Mouse (Mus musculus) embryonic facial prominence, embryonic 14.5 days (tissue): ENCODE measurements around the gene Ugt1a6b. TPM values are rescaled to one million over a fixed set of nuclear protein-coding genes. Genes with fewer than 3 reads are reported as not detected.

Experiments
- ATAC-seq: fragments of 200-750 bp; cut with Nextera tagmentation; 2 replicates; pipeline ENCODE4 v1.8.0; 2017; ENCODE audit warnings: low read depth, moderate number of reproducible peaks, moderate TSS enrichment
- DNase-seq: peaks from one replicate; pipeline ENCODE4 v3.0.0-alpha.2; 2015; ENCODE audit warnings: low spot score
- H3K27ac ChIP-seq: fragments of 300-500 bp; sonication (generic); replicated peaks from 2 replicates; pipeline ENCODE4 v1.5.1; 2014; ENCODE audit warnings: low read depth, mild to moderate bottlenecking, low read length, moderate library complexity
- H3K27me3 ChIP-seq: fragments of 300-500 bp; sonication (generic); replicated peaks from 2 replicates; pipeline ENCODE4 v1.6.1; 2014; ENCODE audit warnings: low read length; ENCODE audit not compliant: control insufficient read depth, insufficient read depth
- H3K36me3 ChIP-seq: fragments of 300-500 bp; sonication (generic); 2 replicates; pipeline ENCODE4 v1.6.1; 2014; ENCODE audit warnings: low read length, mixed read lengths; ENCODE audit not compliant: control insufficient read depth, insufficient read depth
- H3K4me1 ChIP-seq: fragments of 300-500 bp; sonication (generic); 2 replicates; pipeline ENCODE4 v1.6.1; 2014; ENCODE audit warnings: antibody characterized with exemption, low read length; ENCODE audit not compliant: control insufficient read depth, insufficient read depth
- H3K4me2 ChIP-seq: fragments of 300-500 bp; sonication (generic); 2 replicates; pipeline ENCODE4 v1.6.1; 2014; ENCODE audit warnings: low read depth, mild to moderate bottlenecking, low read length, moderate library complexity, mixed read lengths
- H3K4me3 ChIP-seq: fragments of 300-500 bp; sonication (generic); 2 replicates; pipeline ENCODE4 v1.5.1; 2014; ENCODE audit warnings: low read depth, mild to moderate bottlenecking, low read length
- H3K9ac ChIP-seq: fragments of 300-500 bp; sonication (generic); 2 replicates; pipeline ENCODE4 v1.6.1; 2014; ENCODE audit warnings: low read depth, mild to moderate bottlenecking, low read length, moderate library complexity, mixed read lengths
- H3K9me3 ChIP-seq: fragments of 300-500 bp; sonication (generic); 2 replicates; pipeline ENCODE4 v1.6.1; 2016; ENCODE audit warnings: low read length; ENCODE audit not compliant: control insufficient read depth
- WGBS: fragments of 180-500 bp; shearing (Covaris S2); extraction: QIAGEN DNeasy Blood & Tissue Kit; methylation state at CpG from one replicate; pipeline ENCODE4 v1.1.7; 2014; 5-methylcytosine and 5-hydroxymethylcytosine counted together
- polyA plus RNA-seq: library from polyadenylated mRNA; unstranded; fragments of >200 nt; fragmentation: Nextera tagmentation; extraction: Ambion mirVana; gene quantifications from 2 replicates; pipeline ENCODE4 v1.2.1, GENCODE M21; 2014

Gene Ugt1a6b
- polyA plus RNA-seq, 1 experiment from 2014 or later: 2.0 TPM

- DNase-seq (no peak), ATAC-seq (no peak)
- Histone ChIP-seq H3K9me3 (peaks cover 81% of the 10 kb centered on the region), H3K27ac (no peak overlapping the region), H3K36me3 (no peaks in the 10 kb centered on the region), H3K4me3 (no peak overlapping the region), H3K4me1 (no peaks in the 10 kb centered on the region), H3K4me2 (no peak overlapping the region), H3K9ac (no peak overlapping the region), H3K27me3 (no peaks in the 10 kb centered on the region)
- WGBS: 76% methylated on average over 8 of the region's 8 CpGs
Measured at GRCm38 (mm10) chr1:88253106-88253505, 150.1 kb downstream of the Ugt1a6b start.

- DNase-seq (no peak), ATAC-seq (no peak)
- Histone ChIP-seq H3K4me3 (no peak overlapping the region), H3K4me2 (no peak overlapping the region), H3K36me3 (no peaks in the 10 kb centered on the region), H3K27me3 (no peaks in the 10 kb centered on the region), H3K27ac (no peak overlapping the region), H3K9me3 (peaks cover 76% of the 10 kb centered on the region), H3K9ac (no peak overlapping the region), H3K4me1 (no peaks in the 10 kb centered on the region)
- WGBS: 68% methylated on average over 6 of the region's 6 CpGs
Measured at GRCm38 (mm10) chr1:88253540-88253939, 150.5 kb downstream of the Ugt1a6b start.

- 86% methylated on average over 12 of the region's 12 CpGs for WGBS
- Histone ChIP-seq H3K27ac (no peak overlapping the region), H3K4me1 (no peaks in the 10 kb centered on the region), H3K36me3 (peaks cover 6% of the 10 kb centered on the region), H3K9me3 (peaks cover 62% of the 10 kb centered on the region), H3K27me3 (no peaks in the 10 kb centered on the region), H3K4me3 (no peak overlapping the region), H3K9ac (no peak overlapping the region), H3K4me2 (no peak overlapping the region)
- DNase-seq (no peak), ATAC-seq (no peak)
Measured at GRCm38 (mm10) chr1:88254793-88255465, 151.9 kb downstream of the Ugt1a6b start.

DNA sequence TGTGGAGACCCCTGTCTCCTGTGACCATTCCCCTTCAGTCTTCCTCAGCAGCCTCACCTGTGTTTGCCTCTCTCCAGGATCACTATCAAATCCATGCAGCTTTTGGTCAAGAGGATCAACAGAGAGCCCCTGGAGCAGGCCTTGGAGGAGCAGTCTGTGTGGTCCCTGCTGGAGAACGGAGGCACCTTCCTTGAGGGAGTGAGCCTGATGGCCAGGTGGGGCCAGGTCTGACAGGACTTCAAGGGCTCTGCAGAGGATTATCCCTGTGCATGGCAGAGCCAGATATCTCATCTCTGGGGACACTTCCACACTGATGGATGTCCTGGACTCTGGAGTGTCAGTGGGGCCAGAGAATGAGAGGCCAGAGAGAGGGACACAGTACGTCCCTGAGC lies 152.4 kb downstream of the Ugt1a6b start:
- no peak for DNase-seq
- no peak overlapping the region for H3K4me2 ChIP-seq
- peaks cover 57% of the 10 kb centered on the region for H3K9me3 ChIP-seq
- no peaks in the 10 kb centered on the region for H3K27me3 ChIP-seq
- H3K36me3 ChIP-seq: peaks cover 12% of the 10 kb centered on the region
- 58% methylated on average over 2 of the region's 2 CpGs for WGBS
- H3K4me3 ChIP-seq: no peak overlapping the region
- no peak for ATAC-seq
- H3K9ac ChIP-seq: no peak overlapping the region
- H3K27ac ChIP-seq: no peak overlapping the region
- no peaks in the 10 kb centered on the region for H3K4me1 ChIP-seq

DNA sequence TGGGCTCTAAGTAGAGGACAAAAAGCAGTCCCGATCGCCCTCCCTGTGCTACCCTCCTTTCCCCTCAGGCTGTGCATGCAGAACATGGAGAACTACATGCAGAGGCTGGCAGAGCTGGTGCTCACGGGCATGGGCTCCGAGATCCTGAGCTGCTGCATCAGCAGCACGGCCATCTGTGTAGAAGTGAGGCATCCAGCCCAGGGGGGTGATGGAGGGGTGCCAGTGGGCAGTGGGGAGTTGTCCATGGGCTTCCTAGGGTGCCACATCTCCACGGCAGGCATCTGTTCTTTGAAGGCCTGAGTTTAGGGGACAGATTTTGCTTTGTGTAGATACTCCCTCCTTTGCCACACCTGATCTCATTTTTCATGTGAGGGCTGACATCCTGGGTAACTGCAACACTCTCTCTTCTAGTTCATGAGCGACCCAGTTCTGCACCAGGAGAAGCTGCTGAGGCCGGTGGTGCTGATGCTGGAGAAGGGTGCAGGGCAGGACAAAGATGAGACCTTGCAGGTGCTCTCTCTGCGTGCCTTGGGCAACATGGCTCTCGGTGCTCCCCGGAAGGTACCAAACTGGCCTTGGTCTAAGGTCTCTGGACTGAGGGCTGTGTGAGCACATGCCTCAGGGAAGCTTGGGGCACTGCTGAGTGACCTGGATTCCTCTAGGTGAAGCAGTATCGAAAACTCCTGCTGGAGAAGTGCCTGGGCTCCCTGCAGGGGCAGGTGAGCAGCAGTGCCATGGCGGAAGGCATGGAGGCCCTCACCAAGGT lies 153.1 kb downstream of the Ugt1a6b start:
- no peak for ATAC-seq
- DNase-seq: no peak
- Histone ChIP-seq H3K9ac (no peak overlapping the region), H3K36me3 (peaks cover 19% of the 10 kb centered on the region), H3K4me3 (no peak overlapping the region), H3K27me3 (no peaks in the 10 kb centered on the region), H3K4me2 (no peak overlapping the region), H3K27ac (no peak overlapping the region), H3K9me3 (peaks cover 51% of the 10 kb centered on the region), H3K4me1 (no peaks in the 10 kb centered on the region)
- 76% methylated on average over 13 of the region's 13 CpGs for WGBS

- Histone ChIP-seq H3K27ac (no peak overlapping the region), H3K27me3 (no peaks in the 10 kb centered on the region), H3K4me3 (no peak overlapping the region), H3K9ac (no peak overlapping the region), H3K4me2 (no peak overlapping the region), H3K36me3 (peaks cover 28% of the 10 kb centered on the region), H3K9me3 (peaks cover 45% of the 10 kb centered on the region), H3K4me1 (no peaks in the 10 kb centered on the region)
- DNase-seq (no peak), ATAC-seq (no peak)
- 76% methylated on average over 10 of the region's 10 CpGs for WGBS
Measured at GRCm38 (mm10) chr1:88256886-88257663, 154.0 kb downstream of the Ugt1a6b start.

GRCm38 (mm10) chr1:88257681-88258080 lies 154.6 kb downstream of the Ugt1a6b start:
- no peak overlapping the region for H3K4me2 ChIP-seq
- no peaks in the 10 kb centered on the region for H3K4me1 ChIP-seq
- H3K27ac ChIP-seq: no peak overlapping the region
- DNase-seq (no peak), ATAC-seq (no peak)
- H3K4me3 ChIP-seq: no peak overlapping the region
- H3K9me3 ChIP-seq: peaks cover 39% of the 10 kb centered on the region
- H3K27me3 ChIP-seq: no peaks in the 10 kb centered on the region
- WGBS: 82% methylated on average over 6 of the region's 6 CpGs
- H3K9ac ChIP-seq: no peak overlapping the region
- H3K36me3 ChIP-seq: peaks cover 34% of the 10 kb centered on the region

GRCm38 (mm10) chr1:88258361-88258760 lies 155.3 kb downstream of the Ugt1a6b start:
- no peak overlapping the region for H3K9ac ChIP-seq
- H3K4me2 ChIP-seq: no peak overlapping the region
- H3K27ac ChIP-seq: no peak overlapping the region

More at GRCm38 (mm10) chr1:88258361-88258760, 155.3 kb downstream of the Ugt1a6b start:
- 64% methylated on average over 6 of the region's 6 CpGs for WGBS
- no peaks in the 10 kb centered on the region for H3K27me3 ChIP-seq
- ATAC-seq: no peak
- H3K4me3 ChIP-seq: no peak overlapping the region
- no peak for DNase-seq
- H3K9me3 ChIP-seq: peaks cover 32% of the 10 kb centered on the region
- no peaks in the 10 kb centered on the region for H3K4me1 ChIP-seq
- H3K36me3 ChIP-seq: peaks cover 41% of the 10 kb centered on the region
